Mouse (Mus musculus) testis, adult 2 months (tissue): Measurements from ENCODE around the gene Tmem41b.

ENCODE experiments used
- CTCF ChIP-seq: fragments of 200-500 bp; IDR thresholded peaks from 2 replicates; pipeline ENCODE4 v1.5.1; 2012; ENCODE audit warnings: low read depth, mild to moderate bottlenecking, inconsistent platforms, low read length, moderate library complexity; ENCODE audit not compliant: control insufficient read depth, insufficient read depth, insufficient replicate concordance
- POLR2A ChIP-seq: fragments of 200-500 bp; IDR thresholded peaks from 2 replicates; pipeline ENCODE4 v1.6.1; 2012; ENCODE audit warnings: low read depth, mild to moderate bottlenecking, inconsistent platforms, low read length, moderate library complexity; ENCODE audit not compliant: control insufficient read depth

DNA sequence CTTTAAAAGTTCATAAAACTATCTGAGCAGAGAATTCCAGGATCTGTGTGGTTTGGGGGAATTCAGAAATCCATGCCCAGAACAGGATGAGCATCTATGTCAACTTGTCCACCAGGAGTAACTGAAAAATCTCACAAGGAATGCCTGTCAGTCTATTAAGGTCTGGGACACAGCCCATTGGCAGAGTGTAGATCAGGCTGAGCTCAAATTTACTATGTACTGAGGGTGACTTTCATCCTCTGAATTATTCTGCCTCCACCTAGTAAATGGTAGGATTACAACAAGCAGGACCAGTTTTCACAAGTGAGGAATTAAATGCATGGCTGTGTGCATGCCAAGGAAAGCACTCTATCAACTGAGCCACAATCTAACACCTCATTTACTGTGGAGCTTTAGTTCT lies 17.2 kb downstream of the Tmem41b start:
- TF ChIP-seq CTCF = no peak
- no peak for TF ChIP-seq POLR2A
